Mouse (Mus musculus): ENCODE results near the gene Nup160. TPM values are rescaled to one million over a fixed set of nuclear protein-coding genes. Genes with fewer than 3 reads are reported as not detected.

Nup160 gene
- polyA plus RNA-seq (2012; rRNA removed): 10.2 and 11.6 TPM in 2 replicates

GRCm38 (mm10) chr2:90677007-90677406, at the start of gene Nup160:
TSS of gene Nup160 (plus strand) at chr2:90677215.

GRCm38 (mm10) chr2:90745053-90745678, 68.2 kb downstream of the Nup160 start, which contains the start of gene Fnbp4:
TSS of gene Fnbp4 (plus strand) at chr2:90745370.

GRCm38 (mm10) chr2:90782458-90782857, 105.4 kb downstream of the Nup160 start, which contains the start of gene Agbl2:
TSS of gene Agbl2 (plus strand) at chr2:90782727.

Other genes with a start within 250 kb of the Nup160 start
- 5.1 and 5.2 TPM in 2 replicates for gene Ptprj, start 96.6 kb upstream of the Nup160 start, polyA plus RNA-seq (2012; rRNA removed)
- gene Fnbp4, start 68.2 kb downstream of the Nup160 start, polyA plus RNA-seq (2012; rRNA removed): 22.7 and 28.1 TPM in 2 replicates
- gene Agbl2, start 105.5 kb downstream of the Nup160 start, polyA plus RNA-seq (2012; rRNA removed): 0.05 and 0.10 TPM in 2 replicates
- gene Mtch2, start 169.9 kb downstream of the Nup160 start, polyA plus RNA-seq (2012; rRNA removed): 93.6 and 104 TPM in 2 replicates
- gene C1qtnf4, start 208.6 kb downstream of the Nup160 start, polyA plus RNA-seq (2012; rRNA removed): 0.96 and 1.2 TPM in 2 replicates
- 7.3 and 7.7 TPM in 2 replicates for gene Kbtbd4, start 227.5 kb downstream of the Nup160 start, polyA plus RNA-seq (2012; rRNA removed)
- gene Ndufs3, start 227.6 kb downstream of the Nup160 start, polyA plus RNA-seq (2012; rRNA removed): 134 and 142 TPM in 2 replicates

Data from liver, embryonic 18 days (tissue).